Mouse (Mus musculus) forelimb bud, embryonic 11.5 days (tissue): ENCODE data around the gene Patj.
A peak's percentile ranks its signal among the peaks of the same experiment; 100 is the strongest.
"Not testable (repeated sequence)": the region's sequence is repeated elsewhere in the genome, so short reads cannot be mapped to it uniquely, and the experiment has no call there.

Experiments used
- DNase-seq: peaks from one replicate; pipeline ENCODE4 v3.0.0-alpha.2; 2012; ENCODE audit warnings: low read depth, low spot score

Patj gene

GRCm38 (mm10) chr4:98566741-98567140 lies 171.2 kb downstream of the Patj start:
- no peak for DNase-seq

DNA sequence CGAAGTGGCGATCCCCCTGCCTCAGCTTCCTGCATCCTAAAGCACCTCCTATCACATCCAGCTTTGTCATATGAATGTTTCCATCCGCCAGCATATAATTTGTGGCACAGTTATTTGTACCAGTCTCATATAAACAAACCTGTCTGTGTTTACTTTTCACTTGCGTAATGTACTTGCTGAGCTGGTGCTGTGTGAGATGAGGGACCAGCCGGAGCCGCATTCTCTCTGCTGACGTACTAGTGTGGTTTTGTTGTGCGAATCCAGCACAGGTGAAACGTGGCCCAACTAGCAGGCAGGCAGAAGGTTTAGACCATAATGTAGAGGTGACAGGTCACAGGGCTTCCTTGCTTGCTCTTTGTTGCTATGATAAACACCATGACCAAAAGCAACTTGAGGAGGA lies 171.9 kb downstream of the Patj start:
- no peak for DNase-seq

GRCm38 (mm10) chr4:98569904-98570303 lies 174.3 kb downstream of the Patj start:
- DNase-seq: no peak

GRCm38 (mm10) chr4:98577275-98577674 lies 181.7 kb downstream of the Patj start:
- no peak for DNase-seq

- DNase-seq: no peak
Measured at GRCm38 (mm10) chr4:98577957-98578541, 182.5 kb downstream of the Patj start.

DNA sequence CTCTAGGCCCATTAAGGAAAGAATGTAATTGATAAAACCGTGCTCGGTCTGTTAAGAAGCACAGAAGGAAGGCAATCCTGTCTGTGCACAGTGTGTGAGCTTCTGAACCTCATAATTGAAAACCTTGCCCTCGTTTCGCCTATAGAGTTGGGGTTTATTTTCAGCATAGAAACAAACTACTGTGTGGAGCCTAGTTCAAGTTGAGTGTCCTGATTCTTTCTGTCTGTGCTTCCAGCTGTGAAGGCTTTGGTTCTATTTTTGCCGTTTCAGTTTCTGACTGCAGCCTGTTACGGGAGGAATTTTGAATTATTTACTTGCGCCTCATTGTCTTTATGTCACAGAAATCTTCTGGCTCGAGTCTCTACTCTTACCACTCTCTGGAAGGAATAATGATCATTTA lies 185.9 kb downstream of the Patj start:
- no peak for DNase-seq

GRCm38 (mm10) chr4:98584023-98584422 lies 188.4 kb downstream of the Patj start:
- DNase-seq: no peak

- DNase-seq: no peak
Measured at GRCm38 (mm10) chr4:98586303-98586702, 190.7 kb downstream of the Patj start.

DNA sequence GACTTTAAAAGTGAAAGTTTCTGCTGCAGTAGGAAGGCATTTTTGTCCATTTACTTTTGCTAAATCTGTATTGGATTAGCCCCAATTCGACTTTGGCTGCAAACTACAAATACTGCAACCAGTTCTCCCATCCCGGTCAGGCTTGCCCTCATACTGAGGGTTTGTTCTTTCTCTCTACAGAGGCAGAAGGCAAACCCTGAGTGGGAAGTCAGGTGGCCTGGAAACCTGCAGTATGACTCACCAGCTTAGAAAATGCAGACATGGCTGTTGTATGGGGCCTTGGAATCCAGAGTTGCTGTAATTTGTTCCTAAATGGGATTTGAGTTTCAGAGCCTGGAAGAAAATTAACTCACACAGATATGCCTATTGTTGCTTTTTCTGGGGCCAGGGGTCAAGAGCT lies 192.1 kb downstream of the Patj start:
- no peak for DNase-seq

GRCm38 (mm10) chr4:98593961-98594360 lies 198.4 kb downstream of the Patj start:
- no peak for DNase-seq

DNA sequence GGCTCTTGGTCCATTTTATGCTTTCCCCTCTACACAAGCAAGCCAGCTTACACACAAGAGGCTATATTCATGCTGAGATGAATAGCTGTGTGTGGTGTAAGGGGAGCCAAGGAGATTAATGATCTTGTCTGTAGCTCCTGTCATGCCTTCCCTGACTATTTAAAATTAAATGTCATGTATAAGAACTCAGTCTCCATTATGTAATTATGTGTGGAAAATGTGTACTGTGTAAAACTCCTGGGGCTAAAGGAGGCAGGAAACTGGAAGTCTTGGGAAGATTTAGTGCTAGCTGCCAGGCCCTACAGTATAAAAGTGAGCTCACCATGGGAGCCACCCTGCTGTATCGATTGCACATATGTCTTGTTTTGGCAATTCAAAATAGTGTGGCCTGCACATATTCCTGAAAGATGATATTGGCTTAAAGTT lies 203.0 kb downstream of the Patj start:
- DNase-seq: peak; percentile 18

DNA sequence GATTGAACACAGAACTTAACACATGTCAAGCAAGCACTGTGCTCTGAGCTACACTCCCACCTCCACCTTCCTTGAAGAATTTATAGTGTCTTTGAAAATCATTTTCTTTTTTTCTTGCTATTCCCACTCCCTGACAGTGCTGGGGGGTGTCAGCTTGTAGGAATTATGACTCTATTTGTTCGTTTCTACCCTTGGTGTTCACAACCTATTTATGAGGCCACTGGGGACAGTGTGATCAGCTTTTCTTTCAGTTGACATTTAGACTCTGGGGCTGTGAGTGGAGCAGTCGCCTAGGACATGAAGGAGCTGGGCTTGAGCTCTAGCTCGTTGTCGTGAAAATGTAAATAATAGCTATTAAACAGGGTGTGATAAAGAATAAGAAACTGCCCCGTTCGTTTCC lies 203.8 kb downstream of the Patj start:
- no peak for DNase-seq

DNA sequence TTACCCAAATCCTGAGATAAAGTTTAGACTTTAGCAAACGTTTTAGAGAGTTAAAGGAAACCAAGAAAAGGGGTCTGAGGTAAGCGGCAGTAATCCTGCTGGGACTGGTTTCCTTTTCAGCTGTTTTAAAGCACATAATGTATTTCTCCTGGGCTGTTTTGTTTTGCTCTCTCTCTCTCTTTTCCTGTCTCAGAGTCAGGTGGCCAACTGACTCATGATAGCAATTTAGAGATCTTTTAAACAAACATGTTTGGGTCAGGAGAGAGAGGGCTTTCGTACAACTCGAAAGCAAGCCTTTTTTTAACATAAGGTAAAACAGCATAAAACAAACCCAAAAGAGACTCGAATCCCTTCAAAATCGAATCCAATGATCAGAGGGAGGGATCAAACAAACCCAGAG lies 207.5 kb downstream of the Patj start:
- DNase-seq: no peak

GRCm38 (mm10) chr4:98610501-98610900 lies 214.9 kb downstream of the Patj start:
- no peak for DNase-seq

GRCm38 (mm10) chr4:98614395-98614794 lies 218.8 kb downstream of the Patj start:
- DNase-seq: no peak

DNA sequence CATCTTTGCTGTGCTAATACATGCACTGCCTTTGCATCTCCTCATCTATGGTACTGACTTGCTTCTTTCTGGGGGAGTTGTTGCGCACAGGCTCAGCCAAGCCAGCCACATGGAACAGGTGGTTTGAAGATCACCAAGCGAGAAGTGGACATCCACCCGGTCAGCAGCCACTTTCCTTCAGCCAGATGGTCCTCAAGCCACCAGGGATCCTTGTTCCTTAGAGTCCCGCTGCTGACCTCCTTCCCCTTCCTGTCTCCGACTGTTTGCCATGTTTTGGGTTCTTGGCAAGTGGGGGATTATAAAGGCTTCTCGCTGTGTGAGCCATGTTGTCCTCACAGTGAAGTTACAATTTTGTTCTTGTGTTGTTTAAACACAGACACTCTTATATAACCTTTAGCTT lies 223.6 kb downstream of the Patj start:
- DNase-seq: no peak

- DNase-seq: no peak
Measured at GRCm38 (mm10) chr4:98620986-98621784, 225.6 kb downstream of the Patj start.

GRCm38 (mm10) chr4:98622180-98622579 lies 226.6 kb downstream of the Patj start:
- no peak for DNase-seq

DNA sequence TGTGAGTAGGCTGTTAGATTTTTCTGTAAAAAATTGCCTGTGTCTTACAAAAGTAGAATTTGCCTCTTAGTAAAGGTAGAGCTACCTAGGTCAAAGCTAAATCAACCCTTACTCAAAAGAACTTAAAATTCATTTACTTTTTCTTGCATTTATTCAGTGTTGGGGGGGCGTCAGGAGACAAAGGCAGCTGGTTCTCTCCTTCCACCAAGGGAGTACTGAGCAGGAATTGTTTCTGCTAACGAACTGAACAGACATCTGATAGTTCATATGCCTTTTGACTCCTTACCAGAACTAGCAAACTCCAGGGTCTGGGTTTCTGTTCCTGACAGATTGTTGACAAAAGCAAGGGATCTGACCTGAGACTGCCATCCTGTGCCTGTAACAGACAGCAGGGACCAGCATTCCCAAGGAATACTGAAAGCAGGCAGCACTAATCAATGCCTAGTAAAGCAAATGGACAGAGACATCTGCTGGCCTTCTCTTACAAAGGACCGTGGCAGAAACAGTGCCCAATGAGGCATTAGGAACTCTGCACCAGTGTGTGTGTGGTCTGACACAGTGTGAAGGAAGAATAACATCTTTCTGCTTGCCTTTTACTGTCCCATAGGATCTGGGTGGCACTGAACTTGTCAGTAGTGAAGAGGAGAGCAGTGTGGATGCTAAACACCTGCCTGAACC lies 227.6 kb downstream of the Patj start:
- DNase-seq: no peak

GRCm38 (mm10) chr4:98628286-98628685 lies 232.7 kb downstream of the Patj start:
- no peak for DNase-seq

DNA sequence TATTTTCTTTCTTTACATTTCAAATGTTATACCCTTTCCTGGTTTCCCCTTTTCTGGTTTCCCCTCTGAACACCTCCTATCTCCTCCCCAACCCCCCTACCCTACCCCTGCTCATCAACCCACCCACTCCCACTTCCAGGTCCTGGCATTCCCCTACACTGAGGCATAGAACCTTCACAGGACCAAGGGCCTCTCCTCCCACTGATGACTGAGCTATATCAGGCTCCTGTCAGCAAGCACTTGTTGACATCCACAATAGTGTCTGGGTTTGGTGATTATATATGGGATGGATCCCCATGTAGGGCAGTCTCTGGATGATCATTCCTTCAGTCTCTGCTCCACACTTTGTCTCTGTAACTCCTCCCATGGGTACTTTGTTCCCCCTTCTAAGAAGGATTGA lies 233.6 kb downstream of the Patj start:
- not testable (repeated sequence) for DNase-seq

GRCm38 (mm10) chr4:98635140-98635837 lies 239.7 kb downstream of the Patj start:
- no peak for DNase-seq
